1 mouse cellular context compared by ENCODE assay signal in the genomic region with DNA sequence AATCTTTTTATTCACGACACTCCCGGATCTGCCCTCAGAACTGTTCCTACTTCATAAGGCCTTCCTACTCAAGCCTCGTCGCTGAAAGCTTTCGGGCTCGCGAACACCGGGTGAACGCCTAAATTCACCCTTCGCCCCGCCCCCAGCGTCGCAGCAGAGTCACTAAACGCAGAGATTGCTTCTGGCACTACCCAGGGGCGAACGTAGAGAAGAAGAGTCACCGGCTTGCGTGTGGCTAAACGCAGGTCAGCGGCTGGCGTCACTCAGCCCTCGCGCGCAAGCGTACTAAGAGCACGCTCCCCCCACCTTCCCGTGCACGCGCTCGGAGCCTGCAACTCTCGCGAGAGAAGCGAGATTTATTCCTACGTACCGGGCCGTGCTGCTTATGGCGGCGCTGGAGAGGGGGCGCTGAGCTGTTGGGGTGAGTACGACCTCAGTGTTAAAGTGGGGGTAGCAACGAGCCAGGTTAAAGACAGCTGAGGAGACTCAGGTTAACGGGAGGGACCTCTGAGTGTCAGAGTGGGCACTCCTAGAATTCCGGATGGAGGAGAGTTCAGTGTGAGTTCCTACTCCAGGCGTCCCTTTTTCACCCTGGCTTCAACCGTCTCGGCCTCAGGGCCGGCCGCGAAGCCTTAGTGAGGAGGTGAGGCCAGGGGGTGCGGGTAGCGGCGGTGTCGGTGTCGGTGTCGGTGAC.
TF ChIP-seq lines count a peak whose summit lies in the region.

Gene Csde1, plus strand, starts transcription at position 178 of the 694 bp plus-strand sequence.

TF ChIP-seq in MEL, 35 proteins besides CTCF, POLR2A, EP300 and RAD21 (continued from another document):
- TF ChIP-seq HCFC1 (IDR thresholded peaks at IDR 0.05; ENCODE audit: low read depth, low read length), result peak; percentile 63; the same call in 1 of the 2 replicates
- no peak for TF ChIP-seq MYB (IDR thresholded peaks at IDR 0.05; ENCODE audit: low read depth, low read length)
- no peak for TF ChIP-seq JUND (IDR thresholded peaks at IDR 0.05; ENCODE audit: low read depth, low read length)
- TF ChIP-seq ELF1 (IDR thresholded peaks at IDR 0.05; ENCODE audit: low read depth, low read length), result no peak
- TF ChIP-seq UBTF (IDR thresholded peaks at IDR 0.05; ENCODE audit: borderline replicate concordance, insufficient read depth, low read depth, low read length), result no peak
- TF ChIP-seq SMC3 (IDR thresholded peaks at IDR 0.05; ENCODE audit: low read depth, low read length), result no peak
- no peak for TF ChIP-seq ZNF384 (IDR thresholded peaks at IDR 0.05; ENCODE audit: low read depth, low read length)
- TF ChIP-seq USF2 (IDR thresholded peaks at IDR 0.05; ENCODE audit: borderline replicate concordance in 1 of 2, insufficient read depth in 1 of 2, low read depth in 1 of 2, low read length in 2 of 2), result no peak
- TF ChIP-seq GABPA (IDR thresholded peaks at IDR 0.05; ENCODE audit: low read depth, low read length), result no peak
- TF ChIP-seq CHD1 (IDR thresholded peaks at IDR 0.05; ENCODE audit: low read depth, low read length), result no peak; the same call in 1 of the 2 replicates
- peak; percentile 94 for TF ChIP-seq CHD2 (IDR thresholded peaks at IDR 0.05; ENCODE audit: low read length)
- peak; percentile 55 for TF ChIP-seq ETS1 (IDR thresholded peaks at IDR 0.05; ENCODE audit: low read depth, low read length)
- no peak for TF ChIP-seq USF1 (IDR thresholded peaks at IDR 0.05; ENCODE audit: low read depth, low read length)
- no peak for TF ChIP-seq MAFK (IDR thresholded peaks at IDR 0.05; ENCODE audit: borderline replicate concordance, low read depth, low read length)
